Mouse (Mus musculus) kidney, postnatal 0 days (tissue): ENCODE data around the gene Tbc1d22a. TPM values are rescaled to one million over a fixed set of nuclear protein-coding genes. Genes with fewer than 3 reads are reported as not detected.
"Not testable (repeated sequence)": the region's sequence is repeated elsewhere in the genome, so short reads cannot be mapped to it uniquely, and the experiment has no call there.

Experiments
- ATAC-seq: fragments of 200-750 bp; cut with Nextera tagmentation; replicated peaks from 2 replicates; pipeline ENCODE4 v1.8.0; 2017; ENCODE audit warnings: low read depth, moderate number of reproducible peaks, moderate TSS enrichment, moderate library complexity; ENCODE audit not compliant: low FRiP score
- DNase-seq: peaks from one replicate; pipeline ENCODE4 v3.0.0-alpha.2; 2016; ENCODE audit warnings: low spot score
- H3K27ac ChIP-seq: fragments of 300-500 bp; sonication (generic); 2 replicates; pipeline ENCODE4 v1.5.1; 2014; ENCODE audit warnings: mild to moderate bottlenecking
- H3K27me3 ChIP-seq: fragments of 300-500 bp; sonication (generic); 2 replicates; pipeline ENCODE4 v1.6.1; 2014; ENCODE audit warnings: low read length, mixed read lengths; ENCODE audit not compliant: insufficient read depth
- H3K36me3 ChIP-seq: fragments of 300-500 bp; sonication (generic); 2 replicates; pipeline ENCODE4 v1.6.1; 2014; ENCODE audit warnings: low read length, mixed read lengths; ENCODE audit not compliant: insufficient read depth
- H3K4me1 ChIP-seq: fragments of 300-500 bp; sonication (generic); replicated peaks from 2 replicates; pipeline ENCODE4 v1.6.1; 2014; ENCODE audit warnings: antibody characterized with exemption, low read length, mixed read lengths; ENCODE audit not compliant: insufficient read depth
- H3K4me2 ChIP-seq: fragments of 300-500 bp; sonication (generic); 2 replicates; pipeline ENCODE4 v1.6.1; 2014; ENCODE audit warnings: mild to moderate bottlenecking, low read length, moderate library complexity, mixed read lengths
- H3K4me3 ChIP-seq: fragments of 300-500 bp; sonication (generic); replicated peaks from 2 replicates; pipeline ENCODE4 v1.5.1; 2014; ENCODE audit warnings: low read depth, low read length
- H3K9ac ChIP-seq: fragments of 300-500 bp; sonication (generic); 2 replicates; pipeline ENCODE4 v1.6.1; 2014; ENCODE audit warnings: low read depth, low read length
- H3K9me3 ChIP-seq: fragments of 300-500 bp; sonication (generic); replicated peaks from 2 replicates; pipeline ENCODE4 v1.6.1; 2016; ENCODE audit warnings: low read length, inconsistent platforms, mixed read lengths
- CTCF ChIP-seq: IDR thresholded peaks from 2 replicates; pipeline ENCODE4 v1.5.1; 2016; ENCODE audit warnings: antibody characterized with exemption, low read depth, mild to moderate bottlenecking, moderate library complexity
- WGBS: fragments of 180-500 bp; shearing (Covaris S2); extraction: QIAGEN DNeasy Blood & Tissue Kit; methylation state at CpG from one replicate; pipeline ENCODE4 v1.1.7; 2014; 5-methylcytosine and 5-hydroxymethylcytosine counted together
- polyA plus RNA-seq: library from polyadenylated mRNA; unstranded; fragments of >200 nt; fragmentation: Nextera tagmentation; extraction: Ambion mirVana; gene quantifications from 2 replicates; pipeline ENCODE4 v1.2.1, GENCODE M21; 2015

The Tbc1d22a gene
- polyA plus RNA-seq, 1 experiment from 2014 or later = 12.7 TPM

GRCm38 (mm10) chr15:86178594-86178993, 35.7 kb upstream of the Tbc1d22a start:
- no peak for DNase-seq
- 75% methylated on average over 6 of the region's 6 CpGs for WGBS
- Histone ChIP-seq H3K27ac (no peak overlapping the region), H3K9me3 (no peaks in the 10 kb centered on the region), H3K4me2 (no peak overlapping the region), H3K9ac (no peak overlapping the region), H3K36me3 (no peaks in the 10 kb centered on the region), H3K4me3 (no peak overlapping the region), H3K27me3 (no peaks in the 10 kb centered on the region), H3K4me1 (peaks cover 13% of the 10 kb centered on the region)
- ATAC-seq = no peak
- no peak for TF ChIP-seq CTCF

GRCm38 (mm10) chr15:86180427-86180826, 33.8 kb upstream of the Tbc1d22a start:
- Histone ChIP-seq H3K27me3 (no peaks in the 10 kb centered on the region), H3K9ac (no peak overlapping the region), H3K4me3 (no peak overlapping the region), H3K36me3 (no peaks in the 10 kb centered on the region), H3K27ac (no peak overlapping the region), H3K4me2 (no peak overlapping the region), H3K4me1 (peaks cover 11% of the 10 kb centered on the region; the same call in 1 of the 2 replicates), H3K9me3 (no peaks in the 10 kb centered on the region)
- no peak for ATAC-seq
- no peak for DNase-seq
- no peak for TF ChIP-seq CTCF
- WGBS = 45% methylated on average over 4 of the region's 4 CpGs

- not testable (repeated sequence) for H3K27me3 ChIP-seq, H3K27ac ChIP-seq, ATAC-seq, H3K4me2 ChIP-seq, DNase-seq, H3K9me3 ChIP-seq, H3K9ac ChIP-seq, H3K36me3 ChIP-seq, H3K4me3 ChIP-seq
- WGBS = 96% methylated on average over 3 of the region's 3 CpGs
- peaks cover 14% of the 10 kb centered on the region; the same call in 1 of the 2 replicates for H3K4me1 ChIP-seq
- 0 out of 2 replicates have a peak, but pooled peaks have one; percentile 2 for TF ChIP-seq CTCF
Observed at GRCm38 (mm10) chr15:86181321-86181720, 32.9 kb upstream of the Tbc1d22a start.

- H3K4me2 ChIP-seq = 0 out of 2 replicates have a peak overlapping the region, but pooled peaks have one; percentile 23
- H3K9ac ChIP-seq = no peak overlapping the region
- WGBS = 49% methylated on average over 11 of the region's 11 CpGs
- no peak for DNase-seq
- H3K4me1 ChIP-seq = peaks cover 15% of the 10 kb centered on the region; the same call in 1 of the 2 replicates
- no peak for TF ChIP-seq CTCF
- no peak for ATAC-seq
- no peaks in the 10 kb centered on the region for H3K9me3 ChIP-seq
- H3K27me3 ChIP-seq = no peaks in the 10 kb centered on the region
- H3K36me3 ChIP-seq = no peaks in the 10 kb centered on the region
- no peak overlapping the region for H3K27ac ChIP-seq
- no peak overlapping the region for H3K4me3 ChIP-seq
Observed at GRCm38 (mm10) chr15:86181941-86182439, 32.3 kb upstream of the Tbc1d22a start.

GRCm38 (mm10) chr15:86182646-86183045, 31.6 kb upstream of the Tbc1d22a start:
- no peaks in the 10 kb centered on the region for H3K36me3 ChIP-seq
- ATAC-seq (no peak), DNase-seq (no peak)
- no peak overlapping the region for H3K9ac ChIP-seq
- TF ChIP-seq CTCF = no peak
- H3K4me3 ChIP-seq = no peak overlapping the region
- no peaks in the 10 kb centered on the region for H3K9me3 ChIP-seq
- no peak overlapping the region for H3K4me2 ChIP-seq
- H3K27ac ChIP-seq = 0 out of 2 replicates have a peak overlapping the region, but pooled peaks have one; percentile 25
- H3K27me3 ChIP-seq = no peaks in the 10 kb centered on the region
- peaks cover 15% of the 10 kb centered on the region; the same call in 1 of the 2 replicates for H3K4me1 ChIP-seq
- 56% methylated on average over 13 of the region's 13 CpGs for WGBS

- TF ChIP-seq CTCF = no peak
- Histone ChIP-seq H3K9ac (no peak overlapping the region), H3K27ac (no peak overlapping the region), H3K4me3 (no peak overlapping the region), H3K27me3 (no peaks in the 10 kb centered on the region), H3K9me3 (no peaks in the 10 kb centered on the region), H3K36me3 (no peaks in the 10 kb centered on the region), H3K4me1 (peaks cover 19% of the 10 kb centered on the region; the same call in 1 of the 2 replicates), H3K4me2 (no peak overlapping the region)
- ATAC-seq = no peak
- 96% methylated on average over 8 of the region's 8 CpGs for WGBS
- no peak for DNase-seq
Observed at GRCm38 (mm10) chr15:86183484-86183883, 30.8 kb upstream of the Tbc1d22a start.
